Mouse (Mus musculus): ENCODE measurements around the gene Smoc1.

Gene Smoc1

GRCm38 (mm10) chr12:81168031-81168430 lies 141.4 kb downstream of the Smoc1 start:
- no peak for DNase-seq (ENCODE audit: extremely low spot score)

DNA sequence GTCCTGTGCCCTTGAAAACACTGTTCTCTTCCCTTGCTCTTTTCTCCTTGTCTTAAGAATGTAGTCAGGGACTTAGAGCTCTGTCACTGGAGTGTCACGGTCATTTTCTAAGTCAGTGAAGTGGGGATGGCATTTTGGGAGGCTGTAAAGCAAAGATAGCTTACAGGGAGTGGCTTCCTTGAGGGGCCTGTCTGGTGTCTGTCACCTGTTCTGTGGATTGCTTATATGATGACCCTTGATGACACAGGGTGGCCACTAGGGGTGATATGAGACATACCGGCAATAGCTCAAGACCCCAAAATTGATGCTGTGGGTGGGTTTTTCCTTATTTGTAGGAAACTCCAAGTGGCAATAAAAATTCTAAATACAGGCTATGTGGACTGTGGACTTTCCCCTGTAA lies 141.9 kb downstream of the Smoc1 start:
- DNase-seq (ENCODE audit: extremely low spot score), result no peak

DNA sequence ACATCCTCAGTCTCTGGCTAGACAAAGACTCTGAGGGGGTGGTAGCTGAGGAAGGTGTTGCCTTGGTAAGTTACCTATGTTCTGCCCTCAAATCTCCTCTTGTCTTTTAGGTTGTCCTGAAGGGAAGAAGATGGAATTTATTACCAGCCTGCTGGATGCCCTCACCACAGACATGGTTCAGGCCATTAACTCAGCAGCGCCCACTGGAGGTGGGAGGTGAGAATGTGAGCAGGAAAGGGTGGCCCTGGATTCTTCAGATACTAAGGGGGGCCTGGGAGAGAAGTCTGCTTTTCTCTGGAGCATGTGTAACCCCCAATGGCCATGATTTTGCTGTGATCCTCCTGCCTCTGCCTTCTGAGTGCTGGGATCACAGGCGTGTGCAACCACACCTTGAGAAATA lies 143.5 kb downstream of the Smoc1 start:
- no peak for DNase-seq (ENCODE audit: extremely low spot score)

DNA sequence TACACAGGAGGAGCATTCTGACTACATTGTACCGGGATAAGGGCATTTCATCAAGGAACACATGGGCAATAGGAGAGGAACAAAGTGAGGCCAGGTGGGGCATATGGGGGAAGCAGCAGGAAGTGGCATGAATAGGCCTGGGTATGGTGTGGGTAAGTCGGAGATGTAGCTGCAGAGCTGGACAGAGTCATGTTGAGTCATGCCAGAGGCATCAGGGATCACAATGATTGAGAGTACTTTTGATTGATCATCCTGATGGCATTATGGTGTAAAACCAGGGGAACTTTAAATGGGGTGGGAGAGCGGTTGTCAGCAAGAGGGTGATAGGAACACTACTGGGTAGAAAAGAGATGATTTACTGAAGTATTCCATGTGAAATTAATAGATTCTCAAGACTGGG lies 146.4 kb downstream of the Smoc1 start:
- DNase-seq (ENCODE audit: extremely low spot score), result no peak

GRCm38 (mm10) chr12:81173893-81174292 lies 147.3 kb downstream of the Smoc1 start:
- no peak for DNase-seq (ENCODE audit: extremely low spot score)

GRCm38 (mm10) chr12:81175252-81175651 lies 148.6 kb downstream of the Smoc1 start:
- no peak for DNase-seq (ENCODE audit: extremely low spot score)

GRCm38 (mm10) chr12:81182073-81182472 lies 155.5 kb downstream of the Smoc1 start:
- DNase-seq (ENCODE audit: extremely low spot score), result peak; percentile 77

DNA sequence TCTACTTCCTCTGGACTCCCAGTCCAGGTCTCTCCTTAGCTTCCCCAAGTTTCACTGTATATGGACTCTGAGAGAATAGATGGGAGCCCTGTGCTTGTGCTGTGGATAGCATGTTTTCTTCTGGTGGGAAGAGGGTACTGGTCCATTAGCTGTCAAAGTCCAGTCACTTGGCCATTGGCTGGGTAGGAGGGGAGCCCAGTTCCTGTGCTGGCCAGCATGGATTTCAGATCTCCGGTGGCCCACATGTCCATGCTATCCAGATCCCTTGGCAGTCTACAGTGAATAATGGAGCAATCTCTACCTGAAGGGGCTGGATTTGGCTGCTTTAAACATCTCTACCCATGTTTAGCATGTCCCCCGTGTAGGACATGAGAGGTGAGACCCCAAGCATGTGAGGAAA lies 158.4 kb downstream of the Smoc1 start:
- DNase-seq (ENCODE audit: extremely low spot score), result no peak

DNA sequence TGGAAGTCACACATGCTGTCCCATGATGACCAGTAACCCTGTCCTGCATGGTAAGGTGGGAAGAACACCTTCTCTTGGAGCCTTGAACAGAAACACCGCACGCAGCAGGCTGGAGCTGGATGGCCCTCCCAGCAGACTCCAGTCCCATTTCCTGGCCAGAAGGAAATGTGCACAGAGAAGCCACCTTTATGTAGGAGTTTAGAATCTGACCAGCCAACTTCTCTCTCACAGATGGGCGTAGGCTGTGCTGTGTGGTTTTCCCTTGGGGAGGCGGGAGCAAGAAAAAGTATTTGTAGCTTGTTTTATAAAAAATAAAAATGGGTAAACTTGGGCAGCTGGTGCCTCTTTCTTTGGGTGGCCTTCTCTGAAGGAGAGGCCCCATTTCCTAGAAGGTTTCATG lies 159.5 kb downstream of the Smoc1 start:
- DNase-seq (ENCODE audit: extremely low spot score), result no peak

DNA sequence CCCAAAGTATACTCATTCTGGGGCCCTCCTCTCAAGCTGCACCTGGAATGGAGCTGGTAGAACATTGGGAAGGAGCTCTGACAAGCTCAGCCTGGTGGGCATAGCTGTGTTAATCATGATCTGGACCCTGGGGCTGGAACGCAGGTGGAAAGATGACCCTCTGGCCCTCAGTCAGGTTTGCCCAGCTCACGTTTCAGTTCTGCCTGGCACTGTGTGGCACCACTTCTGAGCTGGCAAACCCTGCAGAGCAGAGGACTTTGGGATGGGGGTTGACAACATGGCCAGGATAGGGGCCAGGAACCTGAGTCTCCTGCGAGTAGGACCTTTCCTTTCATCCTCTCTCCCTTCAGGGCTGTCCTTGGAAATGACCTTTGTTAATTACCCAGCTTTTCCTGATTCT lies 160.1 kb downstream of the Smoc1 start:
- no peak for DNase-seq (ENCODE audit: extremely low spot score)

DNA sequence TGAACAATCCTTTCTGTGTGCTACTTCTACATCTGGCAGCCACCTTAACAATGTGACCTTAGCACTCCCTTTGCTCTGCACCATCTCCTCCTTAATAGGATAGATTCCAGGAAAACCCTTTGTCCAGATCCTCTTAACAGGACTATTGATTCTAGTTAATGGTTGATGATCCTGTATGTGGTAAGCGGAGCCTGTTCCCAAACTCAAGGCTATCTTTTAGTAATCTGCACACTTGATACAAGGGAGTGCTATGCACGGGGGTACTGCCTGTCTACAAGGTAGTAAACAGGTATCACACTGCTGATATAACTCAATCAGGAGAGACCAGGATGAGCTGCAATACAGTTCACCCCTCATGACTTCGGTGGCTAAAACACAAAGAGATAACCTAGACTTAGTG lies 161.8 kb downstream of the Smoc1 start:
- no peak for DNase-seq (ENCODE audit: extremely low spot score)

- no peak for DNase-seq (ENCODE audit: extremely low spot score)
Measured at GRCm38 (mm10) chr12:81188996-81189395, 162.4 kb downstream of the Smoc1 start.

GRCm38 (mm10) chr12:81189636-81190035 lies 163.0 kb downstream of the Smoc1 start:
- DNase-seq (ENCODE audit: extremely low spot score), result no peak

DNA sequence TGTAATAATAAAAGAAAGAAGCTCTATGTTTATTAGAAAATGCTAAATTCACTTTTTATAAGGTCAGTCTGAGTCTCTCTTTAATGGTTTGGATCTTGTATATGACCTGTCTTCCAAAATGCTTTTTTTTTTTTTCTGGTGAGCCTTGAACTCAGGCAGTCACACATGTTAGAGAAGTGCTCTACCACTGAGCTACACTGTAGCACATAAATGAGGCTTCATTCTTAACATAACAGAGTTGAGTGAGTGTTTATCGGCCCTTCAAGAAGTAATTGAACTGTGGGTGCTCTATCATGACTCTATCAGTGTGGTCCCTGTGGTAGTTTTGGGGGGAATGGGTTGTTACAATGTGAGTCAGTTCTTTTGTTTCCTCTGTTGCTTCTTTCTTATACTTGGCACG lies 167.4 kb downstream of the Smoc1 start:
- DNase-seq (ENCODE audit: extremely low spot score), result no peak

GRCm38 (mm10) chr12:81197468-81198075 lies 171.0 kb downstream of the Smoc1 start:
- no peak for DNase-seq (ENCODE audit: extremely low spot score)

DNA sequence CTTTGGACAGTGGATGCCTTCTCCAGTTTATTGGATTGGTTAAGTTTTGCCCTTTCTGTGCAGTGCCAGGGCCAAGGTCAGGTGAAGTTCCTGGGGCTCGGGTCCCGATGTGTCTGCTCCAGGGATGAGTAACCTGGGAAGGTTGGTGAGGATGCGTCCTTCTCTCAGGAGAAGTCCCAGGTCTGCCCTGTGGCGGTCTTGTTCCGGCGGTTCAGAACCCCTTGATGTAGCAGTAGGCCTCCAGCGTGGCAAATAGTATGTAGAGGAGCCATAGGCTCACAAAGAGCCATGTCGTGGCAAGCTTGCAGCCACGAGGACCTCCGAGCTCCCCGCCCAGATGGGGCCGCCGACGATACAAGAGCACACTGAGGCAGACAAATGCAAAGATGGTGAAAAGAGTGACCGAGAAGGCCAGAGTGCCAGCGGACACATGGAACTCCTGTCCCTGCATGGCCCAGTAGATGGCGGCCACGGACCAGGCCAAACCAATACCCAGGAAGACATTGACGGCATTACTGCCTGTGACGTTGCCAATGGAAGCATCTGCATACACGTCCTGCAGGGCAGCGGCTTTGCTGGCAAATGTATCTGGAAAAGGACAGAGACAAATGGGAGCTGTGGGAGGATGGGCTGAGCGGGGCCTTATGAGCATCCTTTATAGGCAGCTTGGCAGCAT lies 172.8 kb downstream of the Smoc1 start:
- peak; percentile 74 for DNase-seq (ENCODE audit: extremely low spot score)

DNA sequence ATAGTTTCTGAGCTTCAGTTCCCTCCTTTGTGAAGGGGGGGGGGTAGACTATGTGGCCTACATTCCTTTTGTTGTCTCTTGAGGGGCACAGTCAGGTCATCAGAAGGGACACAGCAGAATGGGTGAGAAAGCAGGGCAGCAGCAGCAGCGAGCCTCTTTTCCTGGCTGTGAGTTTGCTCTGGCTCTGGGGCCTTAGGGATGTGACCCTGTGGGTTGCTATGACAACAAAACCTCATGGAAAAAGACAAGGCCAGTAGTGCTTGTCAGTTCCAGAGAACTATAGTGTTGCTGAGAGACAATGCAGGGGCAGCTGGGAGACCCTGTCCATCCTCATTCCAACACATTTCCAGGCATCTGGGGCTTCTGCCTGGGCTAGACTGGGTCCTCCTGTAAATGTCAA lies 176.6 kb downstream of the Smoc1 start:
- no peak for DNase-seq (ENCODE audit: extremely low spot score)

DNA sequence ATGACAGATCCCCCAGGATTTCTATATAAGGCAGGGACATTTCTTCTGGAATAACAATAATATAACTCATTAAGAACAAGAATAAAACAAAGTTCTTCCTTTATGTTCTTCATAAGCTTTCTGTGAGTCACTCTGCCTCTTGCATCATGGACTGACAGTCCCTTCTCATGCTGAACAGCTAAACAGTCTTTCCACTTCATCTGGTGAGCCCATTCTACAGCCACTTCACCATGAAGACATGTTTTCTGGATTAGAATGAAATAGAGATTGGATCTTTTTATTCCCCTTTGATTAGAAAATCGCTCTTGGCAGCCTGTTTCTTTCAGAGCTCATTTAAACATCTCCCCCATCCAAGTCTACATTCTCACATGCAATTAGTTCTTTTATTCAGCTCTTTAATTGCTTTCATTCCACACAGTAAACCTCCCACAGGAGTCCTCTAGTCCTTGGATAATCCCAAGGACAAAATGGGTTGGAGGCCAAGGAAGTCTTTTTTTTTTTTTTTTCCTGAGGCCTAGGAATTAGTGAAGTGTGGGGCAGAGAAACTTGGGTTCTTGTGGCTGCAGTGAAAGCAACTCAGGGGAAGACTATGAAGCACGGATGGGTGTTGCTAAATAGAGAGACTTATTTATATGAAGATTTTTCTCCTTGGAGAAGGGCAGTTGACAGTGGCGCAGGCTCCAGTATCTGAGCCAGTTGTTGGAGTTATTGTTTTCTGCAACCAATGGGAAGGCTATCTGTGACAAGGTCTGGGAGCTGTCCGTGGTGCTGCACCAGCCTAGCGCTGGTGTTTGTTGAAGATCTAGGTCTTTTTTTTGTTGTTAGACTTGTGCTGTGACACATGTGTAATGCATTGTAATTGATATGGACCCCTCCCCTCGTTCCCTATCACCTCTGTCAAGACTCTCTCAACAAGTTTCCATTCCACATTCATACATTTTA lies 179.3 kb downstream of the Smoc1 start:
- DNase-seq (ENCODE audit: extremely low spot score), result peak; percentile 62

- no peak for DNase-seq (ENCODE audit: extremely low spot score)
Measured at GRCm38 (mm10) chr12:81208559-81208958, 182.0 kb downstream of the Smoc1 start.

DNA sequence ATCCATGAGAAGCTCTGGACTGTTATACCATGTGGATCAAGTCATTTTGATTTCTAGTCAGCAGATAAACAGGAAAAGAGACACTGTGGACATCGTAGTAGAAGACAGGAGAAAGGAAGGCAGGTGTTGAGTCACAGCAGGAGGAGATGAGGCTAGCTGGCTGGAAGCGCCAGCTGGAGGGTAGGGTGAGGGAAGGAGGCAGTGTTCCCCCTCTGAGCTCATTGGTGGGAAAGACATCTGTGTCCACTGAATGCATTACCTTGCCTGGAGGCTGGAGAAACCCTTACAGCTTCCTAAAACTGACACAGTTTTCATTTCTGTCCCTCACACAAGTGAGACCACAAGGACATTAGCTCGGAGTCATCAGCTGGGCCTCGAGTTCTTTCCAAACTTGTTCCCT lies 192.7 kb downstream of the Smoc1 start:
- DNase-seq (ENCODE audit: extremely low spot score), result no peak

DNA sequence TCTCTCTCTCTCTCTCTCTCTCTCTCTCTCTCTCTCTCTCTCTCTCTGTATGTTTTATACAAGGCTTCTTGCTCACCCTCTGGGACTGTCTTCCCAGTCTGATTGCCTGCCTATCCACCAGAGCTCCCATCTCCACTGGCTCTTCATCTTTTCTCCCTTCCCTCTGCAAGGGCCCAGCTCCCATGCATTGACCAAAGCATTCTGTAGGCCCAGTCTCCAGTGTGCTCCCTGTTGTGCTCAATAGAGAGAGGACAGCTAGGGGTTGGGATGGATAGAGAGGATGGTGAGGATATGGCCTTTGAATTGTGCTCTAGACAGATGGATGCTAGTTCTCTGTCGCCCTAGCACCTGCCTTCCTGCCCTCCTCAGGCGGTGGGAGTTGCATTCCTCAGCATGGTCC lies 196.7 kb downstream of the Smoc1 start:
- DNase-seq (ENCODE audit: extremely low spot score), result no peak

- DNase-seq (ENCODE audit: extremely low spot score), result no peak
Measured at GRCm38 (mm10) chr12:81224843-81225242, 198.2 kb downstream of the Smoc1 start.

All from embryo, embryonic 9.5 days (tissue).